Mouse (Mus musculus) embryonic fibroblast, embryonic 13.5 days (primary cell): ENCODE data around the gene Btbd35f26. TPM values are rescaled to one million over a fixed set of nuclear protein-coding genes. Genes with fewer than 3 reads are reported as not detected.
"Not testable (repeated sequence)": the region's sequence is repeated elsewhere in the genome, so short reads cannot be mapped to it uniquely, and the experiment has no call there.

Experiments used
- H3K27ac ChIP-seq: 2 replicates; pipeline ENCODE4 v1.5.1; 2012; ENCODE audit warnings: low read length, control low read depth, inconsistent platforms; ENCODE audit not compliant: insufficient read depth
- H3K4me1 ChIP-seq: 2 replicates; pipeline ENCODE4 v1.6.1; 2011; ENCODE audit warnings: low read length; ENCODE audit not compliant: control insufficient read depth, insufficient read depth
- H3K4me3 ChIP-seq: 2 replicates; pipeline ENCODE4 v1.5.1; 2011; ENCODE audit warnings: mild to moderate bottlenecking, control low read depth, low read length; ENCODE audit not compliant: insufficient read depth
- polyA plus RNA-seq: library from polyadenylated mRNA; stranded (reverse); fragments of >200 nt; gene quantifications from 2 replicates; pipeline ENCODE4 v1.2.4, GENCODE M21; 2011; ENCODE audit warnings: low read depth; ENCODE audit not compliant: missing spikeins, insufficient read length

The Btbd35f26 gene
- polyA plus RNA-seq = not detected in 2 replicates

GRCm38 (mm10) chrX:31336154-31336553 lies at the start of gene Btbd35f26:
Gene Btbd35f26 (plus strand): TSS chrX:31336454.
- H3K4me3 ChIP-seq, H3K27ac ChIP-seq, H3K4me1 ChIP-seq: not testable (repeated sequence)

DNA sequence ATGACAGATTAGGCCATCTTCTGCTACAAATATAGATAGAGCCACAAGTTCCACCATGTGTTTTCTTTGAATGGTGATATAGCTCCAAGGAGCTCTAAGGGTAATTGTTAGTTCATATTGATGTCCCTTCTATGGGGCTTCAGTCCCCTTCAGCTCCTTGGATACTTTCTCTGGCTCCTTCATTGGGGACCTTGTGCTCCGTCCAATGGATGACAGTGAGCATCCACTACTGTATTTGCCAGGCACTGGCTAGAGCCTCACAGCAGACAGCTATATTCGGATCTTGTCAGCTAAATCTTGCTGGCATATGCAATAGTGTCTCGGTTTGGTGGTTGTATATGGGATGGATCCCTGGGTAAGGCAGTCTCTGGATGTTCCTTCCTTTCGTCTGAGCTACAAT lies 5.7 kb downstream of the Btbd35f26 start:
- not testable (repeated sequence) for H3K4me3 ChIP-seq, H3K27ac ChIP-seq, H3K4me1 ChIP-seq

- not testable (repeated sequence) for H3K4me1 ChIP-seq, H3K27ac ChIP-seq, H3K4me3 ChIP-seq
Observed at GRCm38 (mm10) chrX:31383818-31384217, 47.6 kb downstream of the Btbd35f26 start, which contains the start of gene Btbd35f19. Gene Btbd35f19 (minus strand): TSS chrX:31383918.

Other genes with a start within 250 kb of the Btbd35f26 start
- not detected in 2 replicates for gene Btbd35f29, start 218.8 kb upstream of the Btbd35f26 start, polyA plus RNA-seq
- not detected in 2 replicates for gene Spin2f, start 82.6 kb upstream of the Btbd35f26 start, polyA plus RNA-seq
- gene Btbd35f19, start 47.5 kb downstream of the Btbd35f26 start, polyA plus RNA-seq = not detected in 2 replicates
- not detected in 2 replicates for gene Gm21883, start 237.8 kb downstream of the Btbd35f26 start, polyA plus RNA-seq